Mouse (Mus musculus): Measurements from ENCODE around the gene Il12a. TPM values are rescaled to one million over a fixed set of nuclear protein-coding genes. Genes with fewer than 3 reads are reported as not detected.

Gene Il12a
- polyA plus RNA-seq, 1 experiment from 2014 or later: not detected

DNA sequence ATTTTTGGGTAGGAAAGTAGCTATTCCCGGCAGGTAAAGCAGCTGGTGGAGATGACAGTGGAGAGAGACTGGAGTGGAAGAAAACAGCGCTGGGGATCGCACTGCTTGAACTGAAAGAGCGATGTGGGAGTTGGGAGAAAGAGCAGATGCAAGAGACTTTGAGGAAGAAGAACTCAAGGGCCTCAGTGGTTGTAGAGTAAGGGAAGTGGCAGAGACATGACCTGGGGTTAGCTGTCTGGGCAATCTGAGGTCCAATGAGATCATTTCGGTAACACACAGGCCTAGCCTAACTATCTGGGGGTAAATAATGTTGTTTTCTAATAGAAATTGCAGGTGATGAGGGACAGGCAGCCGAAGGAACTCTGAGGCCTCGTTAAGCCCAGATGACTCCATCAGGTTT lies 24.1 kb upstream of the Il12a start:
- Histone ChIP-seq H3K4me1 (replicated peaks) (no peaks in the 10 kb centered on the region), H3K36me3 (no peaks in the 10 kb centered on the region), H3K4me3 (no peak overlapping the region), H3K9me3 (replicated peaks) (no peaks in the 10 kb centered on the region), H3K4me2 (no peak overlapping the region), H3K9ac (no peak overlapping the region), H3K27me3 (no peaks in the 10 kb centered on the region), H3K27ac (no peak overlapping the region)
- 82% methylated on average over 7 of the region's 7 CpGs for WGBS
- ATAC-seq (replicated peaks; ENCODE audit: insufficient number of reproducible peaks, insufficient read depth, low FRiP score, low read depth): no peak

- Histone ChIP-seq H3K9me3 (replicated peaks) (no peaks in the 10 kb centered on the region), H3K4me3 (no peak overlapping the region), H3K36me3 (no peaks in the 10 kb centered on the region), H3K9ac (no peak overlapping the region), H3K27me3 (no peaks in the 10 kb centered on the region), H3K27ac (no peak overlapping the region), H3K4me1 (replicated peaks) (no peaks in the 10 kb centered on the region), H3K4me2 (no peak overlapping the region)
- 93% methylated on average over 1 of the region's 1 CpGs for WGBS
- ATAC-seq (replicated peaks; ENCODE audit: insufficient number of reproducible peaks, insufficient read depth, low FRiP score, low read depth): no peak
These were observed 22.6 kb upstream of the Il12a start for GRCm38 (mm10) chr3:68667852-68668251.

- Histone ChIP-seq H3K27me3 (no peaks in the 10 kb centered on the region), H3K27ac (no peak overlapping the region), H3K4me1 (replicated peaks) (no peaks in the 10 kb centered on the region), H3K9ac (no peak overlapping the region), H3K36me3 (no peaks in the 10 kb centered on the region), H3K4me2 (no peak overlapping the region), H3K4me3 (no peak overlapping the region), H3K9me3 (replicated peaks) (no peaks in the 10 kb centered on the region)
- WGBS: 73% methylated on average over 5 of the region's 5 CpGs
- ATAC-seq (replicated peaks; ENCODE audit: insufficient number of reproducible peaks, insufficient read depth, low FRiP score, low read depth): no peak
These were observed 20.9 kb upstream of the Il12a start for GRCm38 (mm10) chr3:68669418-68669974.

GRCm38 (mm10) chr3:68674721-68675120 lies 15.7 kb upstream of the Il12a start:
- H3K36me3 ChIP-seq: no peaks in the 10 kb centered on the region
- no peak overlapping the region for H3K4me3 ChIP-seq
- no peaks in the 10 kb centered on the region for H3K9me3 ChIP-seq (replicated peaks)
- H3K27me3 ChIP-seq: no peaks in the 10 kb centered on the region
- no peak overlapping the region for H3K4me2 ChIP-seq
- 85% methylated on average over 2 of the region's 2 CpGs for WGBS
- no peak overlapping the region for H3K9ac ChIP-seq
- peaks cover 4% of the 10 kb centered on the region for H3K4me1 ChIP-seq (replicated peaks)
- H3K27ac ChIP-seq: no peak overlapping the region
- ATAC-seq (replicated peaks; ENCODE audit: insufficient number of reproducible peaks, insufficient read depth, low FRiP score, low read depth): no peak

DNA sequence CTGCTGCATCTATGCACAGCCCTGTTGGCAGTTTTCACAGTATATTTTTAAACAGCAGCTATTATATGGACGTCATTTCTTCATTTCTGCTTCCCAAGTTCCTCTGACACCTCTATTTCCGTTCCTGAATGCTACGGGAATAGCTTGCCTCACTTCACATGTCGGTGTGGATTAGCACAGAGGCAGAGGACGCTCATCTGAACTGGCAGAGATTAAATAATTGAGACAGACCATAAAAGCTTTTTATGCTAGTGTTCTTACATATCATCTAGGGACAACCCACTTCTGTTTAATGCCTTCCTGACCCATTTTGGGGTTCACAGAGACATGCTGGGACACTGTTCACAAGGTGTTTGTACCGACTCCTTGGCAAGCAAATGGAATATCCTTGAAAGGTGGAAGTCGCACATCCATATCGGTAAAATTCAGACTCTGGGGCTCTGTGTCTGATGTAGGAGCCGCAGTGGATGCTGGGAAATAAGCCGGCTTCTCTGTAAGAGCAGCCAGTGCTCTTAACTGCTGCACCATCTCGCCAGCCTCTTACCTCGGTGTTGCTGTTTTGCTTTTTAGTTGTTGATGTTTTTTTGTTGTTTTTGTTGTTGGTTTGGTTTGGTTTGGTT lies 15.1 kb upstream of the Il12a start:
- no peaks in the 10 kb centered on the region for H3K9me3 ChIP-seq (replicated peaks)
- no peaks in the 10 kb centered on the region for H3K36me3 ChIP-seq
- peaks cover 4% of the 10 kb centered on the region for H3K4me1 ChIP-seq (replicated peaks)
- H3K4me3 ChIP-seq: no peak overlapping the region
- H3K9ac ChIP-seq: no peak overlapping the region
- no peak overlapping the region for H3K27ac ChIP-seq
- 80% methylated on average over 12 of the region's 12 CpGs for WGBS
- H3K27me3 ChIP-seq: no peaks in the 10 kb centered on the region
- no peak for ATAC-seq (replicated peaks; ENCODE audit: insufficient number of reproducible peaks, insufficient read depth, low FRiP score, low read depth)
- H3K4me2 ChIP-seq: no peak overlapping the region

- Histone ChIP-seq H3K27ac (peak overlapping the region; percentile 67; the same call in 1 of the 2 replicates), H3K9me3 (replicated peaks) (no peaks in the 10 kb centered on the region), H3K27me3 (no peaks in the 10 kb centered on the region), H3K4me3 (no peak overlapping the region), H3K4me2 (peak overlapping the region; percentile 72), H3K9ac (no peak overlapping the region), H3K36me3 (no peaks in the 10 kb centered on the region), H3K4me1 (replicated peaks) (peaks cover 4% of the 10 kb centered on the region)
- no peak for ATAC-seq (replicated peaks; ENCODE audit: insufficient number of reproducible peaks, insufficient read depth, low FRiP score, low read depth)
- 59% methylated on average over 10 of the region's 10 CpGs for WGBS
These were observed 14.3 kb upstream of the Il12a start for GRCm38 (mm10) chr3:68675980-68676678.

- H3K4me2 ChIP-seq: peak overlapping the region; percentile 72
- peaks cover 4% of the 10 kb centered on the region for H3K4me1 ChIP-seq (replicated peaks)
- 10% methylated on average over 17 of the region's 17 CpGs for WGBS
- H3K36me3 ChIP-seq: no peaks in the 10 kb centered on the region
- H3K27me3 ChIP-seq: no peaks in the 10 kb centered on the region
- H3K4me3 ChIP-seq: peak overlapping the region; percentile 44
- H3K9me3 ChIP-seq (replicated peaks): no peaks in the 10 kb centered on the region
- no peak overlapping the region for H3K9ac ChIP-seq
- ATAC-seq (replicated peaks; ENCODE audit: insufficient number of reproducible peaks, insufficient read depth, low FRiP score, low read depth): peak; percentile 80; the same call in 1 of the 2 replicates
- peak overlapping the region; percentile 67 for H3K27ac ChIP-seq
These were observed 13.6 kb upstream of the Il12a start for GRCm38 (mm10) chr3:68676831-68677303.

GRCm38 (mm10) chr3:68678805-68679585 lies 11.4 kb upstream of the Il12a start:
- Histone ChIP-seq H3K9ac (no peak overlapping the region), H3K4me2 (no peak overlapping the region), H3K27ac (no peak overlapping the region), H3K36me3 (no peaks in the 10 kb centered on the region), H3K4me3 (no peak overlapping the region), H3K27me3 (no peaks in the 10 kb centered on the region), H3K4me1 (replicated peaks) (peaks cover 4% of the 10 kb centered on the region), H3K9me3 (replicated peaks) (no peaks in the 10 kb centered on the region)
- no peak for ATAC-seq (replicated peaks; ENCODE audit: insufficient number of reproducible peaks, insufficient read depth, low FRiP score, low read depth)
- 80% methylated on average over 9 of the region's 9 CpGs for WGBS

- WGBS: 28% methylated on average over 2 of the region's 2 CpGs
These were observed 6.9 kb upstream of the Il12a start for GRCm38 (mm10) chr3:68683579-68683978.

GRCm38 (mm10) chr3:68684207-68684606 lies 6.2 kb upstream of the Il12a start:
- H3K27ac ChIP-seq: no peak overlapping the region
- no peaks in the 10 kb centered on the region for H3K4me1 ChIP-seq (replicated peaks)
- WGBS: 84% methylated on average over 1 of the region's 1 CpGs
- no peak for ATAC-seq (replicated peaks; ENCODE audit: insufficient number of reproducible peaks, insufficient read depth, low FRiP score, low read depth)
- no peaks in the 10 kb centered on the region for H3K36me3 ChIP-seq
- no peaks in the 10 kb centered on the region for H3K27me3 ChIP-seq
- H3K4me2 ChIP-seq: no peak overlapping the region
- H3K4me3 ChIP-seq: no peak overlapping the region
- H3K9ac ChIP-seq: no peak overlapping the region
- no peaks in the 10 kb centered on the region for H3K9me3 ChIP-seq (replicated peaks)

More at GRCm38 (mm10) chr3:68683579-68683978, 6.9 kb upstream of the Il12a start:
- H3K9me3 ChIP-seq (replicated peaks): no peaks in the 10 kb centered on the region
- no peaks in the 10 kb centered on the region for H3K27me3 ChIP-seq
- ATAC-seq (replicated peaks; ENCODE audit: insufficient number of reproducible peaks, insufficient read depth, low FRiP score, low read depth): no peak
- H3K27ac ChIP-seq: no peak overlapping the region
- H3K4me1 ChIP-seq (replicated peaks): no peaks in the 10 kb centered on the region
- H3K36me3 ChIP-seq: no peaks in the 10 kb centered on the region
- no peak overlapping the region for H3K4me2 ChIP-seq
- no peak overlapping the region for H3K9ac ChIP-seq
- no peak overlapping the region for H3K4me3 ChIP-seq

- Histone ChIP-seq H3K27me3 (no peaks in the 10 kb centered on the region), H3K9me3 (replicated peaks) (no peaks in the 10 kb centered on the region), H3K9ac (no peak overlapping the region), H3K4me3 (no peak overlapping the region), H3K4me1 (replicated peaks) (no peaks in the 10 kb centered on the region; the same call in 1 of the 2 replicates), H3K27ac (no peak overlapping the region), H3K4me2 (no peak overlapping the region), H3K36me3 (no peaks in the 10 kb centered on the region)
- 63% methylated on average over 8 of the region's 8 CpGs for WGBS
- no peak for ATAC-seq (replicated peaks; ENCODE audit: insufficient number of reproducible peaks, insufficient read depth, low FRiP score, low read depth)
These were observed 3.4 kb upstream of the Il12a start for GRCm38 (mm10) chr3:68686852-68687560.
